Mouse (Mus musculus) embryonic fibroblast, embryonic 13.5 days (primary cell): Measurements from ENCODE around the gene Mrpl54. TPM values are rescaled to one million over a fixed set of nuclear protein-coding genes. Genes with fewer than 3 reads are reported as not detected.
"Not testable (repeated sequence)": the region's sequence is repeated elsewhere in the genome, so short reads cannot be mapped to it uniquely, and the experiment has no call there.

ENCODE experiments used
- H3K27ac ChIP-seq: 2 replicates; pipeline ENCODE4 v1.5.1; 2012; ENCODE audit warnings: low read length, control low read depth, inconsistent platforms; ENCODE audit not compliant: insufficient read depth
- H3K4me1 ChIP-seq: 2 replicates; pipeline ENCODE4 v1.6.1; 2011; ENCODE audit warnings: low read length; ENCODE audit not compliant: control insufficient read depth, insufficient read depth
- H3K4me3 ChIP-seq: 2 replicates; pipeline ENCODE4 v1.5.1; 2011; ENCODE audit warnings: mild to moderate bottlenecking, control low read depth, low read length; ENCODE audit not compliant: insufficient read depth
- CTCF ChIP-seq: IDR thresholded peaks from 2 replicates; pipeline ENCODE4 v1.5.1; 2011; ENCODE audit warnings: mild to moderate bottlenecking, control low read depth, low read length, moderate library complexity, borderline replicate concordance; ENCODE audit not compliant: insufficient read depth
- POLR2A ChIP-seq: IDR thresholded peaks from 2 replicates; pipeline ENCODE4 v1.6.1; 2011; ENCODE audit warnings: low read depth, mild to moderate bottlenecking, control low read depth, low read length, moderate library complexity
- polyA plus RNA-seq: library from polyadenylated mRNA; stranded (reverse); fragments of >200 nt; gene quantifications from 2 replicates; pipeline ENCODE4 v1.2.4, GENCODE M21; 2011; ENCODE audit warnings: low read depth; ENCODE audit not compliant: missing spikeins, insufficient read length

Gene Mrpl54
- polyA plus RNA-seq, 1 experiment, result 52.9 TPM

DNA sequence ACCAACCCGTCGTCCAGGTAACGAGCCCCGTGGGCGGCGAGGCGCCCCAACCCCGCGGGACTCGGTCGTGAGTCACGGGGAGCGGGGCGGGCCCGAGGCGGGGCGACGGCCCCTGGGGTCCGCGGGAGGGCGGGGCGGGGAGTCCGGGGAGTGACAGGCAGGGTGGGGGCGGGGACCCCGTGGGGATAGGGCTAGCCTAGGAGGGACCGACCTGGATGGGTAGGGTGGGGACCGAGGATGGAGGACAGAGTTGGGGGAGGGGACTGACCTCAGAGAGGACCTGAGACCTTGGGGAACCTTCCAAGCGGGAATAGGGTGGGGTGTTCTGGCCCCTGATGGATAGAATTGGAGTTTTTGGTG lies 33.5 kb downstream of the Mrpl54 start:
- Histone ChIP-seq H3K4me3 (peak overlapping the region; percentile 54), H3K4me1 (no peaks in the 10 kb centered on the region), H3K27ac (peak overlapping the region; percentile 53)
- TF ChIP-seq POLR2A, result no peak
- no peak for TF ChIP-seq CTCF

DNA sequence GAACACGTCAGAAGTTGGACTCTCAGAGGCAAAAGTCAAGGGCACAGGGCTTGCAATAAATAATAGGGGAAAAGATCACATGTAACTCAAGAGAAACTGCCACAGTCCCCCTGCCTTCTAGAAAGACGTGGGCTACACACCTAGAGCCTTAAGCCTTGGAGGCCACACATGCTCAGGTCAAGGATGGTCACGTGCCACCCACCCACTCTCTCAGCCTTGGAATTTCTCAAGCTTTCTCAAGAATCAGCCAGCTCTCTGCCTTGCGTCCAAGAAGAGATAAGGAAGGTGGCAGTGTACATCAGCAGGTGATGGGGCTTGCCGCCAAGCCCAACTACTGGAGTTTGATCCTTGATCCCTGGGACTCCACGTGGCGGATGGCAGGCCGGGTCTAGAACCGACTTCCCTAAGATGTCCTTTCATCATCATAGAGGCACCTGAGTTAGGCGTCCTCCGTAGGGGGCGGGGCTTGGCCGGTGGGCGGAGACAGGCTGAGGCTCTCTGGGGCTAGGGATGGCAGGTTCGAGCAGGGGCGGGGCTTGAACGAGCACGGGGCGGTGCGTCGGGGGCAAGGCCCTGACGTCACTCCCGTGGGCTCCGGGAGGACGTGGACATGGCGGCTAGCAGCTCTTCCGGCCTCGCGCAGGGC lies 34.0 kb downstream of the Mrpl54 start, which contains the start of gene Zfr2:
Gene Zfr2, plus strand, starts transcription at position 576 of the 646 bp plus-strand sequence.
- no peaks in the 10 kb centered on the region for H3K4me1 ChIP-seq
- H3K4me3 ChIP-seq, result peak within 1 kb of the TSS; percentile 54
- H3K27ac ChIP-seq, result peak within 1 kb of the TSS; percentile 53
- peak; percentile 65 for TF ChIP-seq POLR2A
- TF ChIP-seq CTCF, result no peak

DNA sequence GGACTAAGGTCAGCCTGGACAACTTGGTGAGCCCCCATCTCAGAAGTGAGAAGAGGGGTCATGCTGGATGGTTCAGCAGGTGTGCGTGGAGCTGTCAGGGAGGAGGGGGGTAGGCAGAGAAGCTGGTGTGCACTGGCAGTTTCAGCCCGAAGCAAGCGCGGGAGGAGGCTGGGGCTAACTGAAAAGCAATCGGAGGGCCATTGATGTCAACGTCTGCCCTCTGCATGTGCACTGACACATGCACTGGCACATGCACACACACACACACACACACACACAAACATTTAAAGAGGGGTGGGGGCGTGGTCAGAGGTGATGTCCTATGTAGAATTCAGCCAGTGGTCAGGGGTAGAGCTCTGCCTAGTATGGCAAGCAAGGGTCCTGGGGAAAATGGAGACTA lies 35.3 kb downstream of the Mrpl54 start:
- no peak for TF ChIP-seq CTCF
- no peak for TF ChIP-seq POLR2A
- H3K27ac ChIP-seq, result no peak overlapping the region
- H3K4me1 ChIP-seq, result no peaks in the 10 kb centered on the region
- H3K4me3 ChIP-seq, result no peak overlapping the region

DNA sequence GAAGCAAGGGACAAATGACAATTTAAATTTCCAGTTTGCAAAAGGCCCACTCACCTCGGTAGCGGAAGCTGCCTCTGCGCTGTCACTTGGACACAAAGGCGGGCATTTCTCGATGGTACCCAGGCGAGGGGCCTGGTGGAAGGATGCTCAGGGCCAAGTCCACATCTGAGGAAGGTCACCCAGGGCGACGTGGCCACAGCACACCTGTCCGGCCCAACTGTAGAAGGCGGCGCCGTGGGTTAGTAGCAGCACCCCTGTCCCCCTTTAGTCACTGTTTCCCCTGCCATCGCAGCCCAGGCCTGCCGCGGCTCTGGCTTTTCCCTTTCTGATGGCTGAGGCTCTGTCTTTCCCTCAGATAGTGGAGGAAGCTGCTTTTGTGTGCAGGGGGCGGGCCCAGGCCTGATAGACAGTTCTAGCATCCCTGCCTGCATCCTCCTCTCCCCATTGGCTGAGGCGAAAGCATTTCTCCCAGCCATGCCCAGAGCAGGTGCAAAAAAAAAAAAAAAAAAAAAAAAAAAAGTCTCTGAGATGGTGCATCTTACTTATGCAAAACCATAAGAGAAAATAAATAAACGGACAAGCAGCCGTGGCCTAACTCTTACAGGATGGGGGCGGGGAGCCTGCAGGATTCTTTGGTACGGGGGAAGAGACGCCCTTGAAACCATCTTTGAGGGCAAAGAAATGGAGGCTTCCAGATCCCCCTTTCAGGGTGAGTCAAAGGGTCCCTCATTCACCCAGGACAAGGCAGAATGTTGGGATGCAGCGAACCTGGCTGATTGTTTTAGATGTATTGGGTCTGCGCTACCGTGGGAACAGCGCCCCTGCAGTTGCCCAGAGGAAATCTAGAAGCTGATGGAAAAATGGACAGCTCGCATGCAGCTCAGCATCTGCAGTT lies 36.0 kb downstream of the Mrpl54 start, which contains the start of gene Atcay:
Gene Atcay, minus strand, starts transcription at position 396 of the 895 bp plus-strand sequence.
- H3K27ac ChIP-seq, result no peak within 1 kb of the TSS
- H3K4me3 ChIP-seq, result peak within 1 kb of the TSS; percentile 10; the same call in 1 of the 2 replicates
- TF ChIP-seq CTCF, result peak; percentile 52; the same call in 1 of the 2 replicates
- TF ChIP-seq POLR2A, result no peak
- no peaks in the 10 kb centered on the region for H3K4me1 ChIP-seq

DNA sequence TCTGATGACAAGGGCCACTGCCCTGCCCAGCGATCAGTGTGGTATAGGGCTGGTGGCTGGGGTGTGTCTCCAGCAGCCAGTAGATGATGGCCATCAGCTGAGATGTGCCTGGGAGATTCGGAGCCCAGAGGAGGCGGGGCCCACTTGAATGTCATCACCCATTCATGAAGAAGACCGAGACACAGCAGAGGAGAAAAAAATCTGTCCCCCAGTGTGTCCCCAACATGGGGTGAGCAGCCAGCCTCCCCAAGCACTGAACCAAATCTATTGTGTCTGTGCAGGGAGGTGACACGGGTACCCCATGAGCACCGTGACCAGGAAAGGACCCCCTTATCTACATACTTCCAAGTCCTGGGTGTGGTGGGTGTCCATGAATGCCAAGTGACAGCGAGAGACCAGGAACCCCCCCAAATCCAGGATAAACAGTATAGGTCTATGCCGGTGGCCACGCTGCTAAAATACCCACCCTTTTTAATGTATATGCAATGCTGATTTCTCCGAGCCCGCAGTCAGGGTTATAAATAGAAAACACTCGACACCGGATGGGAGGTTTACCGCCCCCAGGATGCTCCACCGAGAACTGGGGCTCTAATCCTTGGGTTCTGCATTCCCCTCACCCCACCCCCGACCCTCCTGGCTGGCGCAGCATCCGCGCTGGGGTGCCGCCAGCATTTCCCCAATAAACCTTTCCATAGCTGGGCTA lies 36.8 kb downstream of the Mrpl54 start:
- 0 out of 2 replicates have a peak overlapping the region, but pooled peaks have one; percentile 10 for H3K4me3 ChIP-seq

DNA sequence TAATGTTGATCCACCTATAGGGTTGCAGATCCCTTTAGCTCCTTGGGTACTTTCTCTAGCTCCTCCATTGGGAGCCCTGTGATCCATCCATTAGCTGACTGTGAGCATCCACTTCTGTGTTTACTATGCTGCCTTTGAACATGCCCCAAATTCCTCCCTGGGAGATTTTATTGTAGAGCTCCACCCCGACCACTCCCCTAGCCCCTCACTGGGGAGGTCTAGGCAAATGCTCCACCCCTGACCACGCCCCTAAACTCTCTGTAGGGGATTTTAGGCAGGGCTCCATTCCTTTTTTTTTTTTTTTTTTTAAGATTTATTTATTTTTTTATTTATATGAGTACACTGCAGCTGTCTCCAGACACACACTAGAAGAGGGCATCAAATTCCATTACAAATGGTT lies 43.0 kb downstream of the Mrpl54 start:
- not testable (repeated sequence) for H3K4me1 ChIP-seq, H3K4me3 ChIP-seq, H3K27ac ChIP-seq

More for the DNA sequence above, 36.8 kb downstream of the Mrpl54 start:
- Histone ChIP-seq H3K4me1 (no peaks in the 10 kb centered on the region), H3K27ac (no peak overlapping the region)
- no peak for TF ChIP-seq POLR2A
- TF ChIP-seq CTCF, result no peak

DNA sequence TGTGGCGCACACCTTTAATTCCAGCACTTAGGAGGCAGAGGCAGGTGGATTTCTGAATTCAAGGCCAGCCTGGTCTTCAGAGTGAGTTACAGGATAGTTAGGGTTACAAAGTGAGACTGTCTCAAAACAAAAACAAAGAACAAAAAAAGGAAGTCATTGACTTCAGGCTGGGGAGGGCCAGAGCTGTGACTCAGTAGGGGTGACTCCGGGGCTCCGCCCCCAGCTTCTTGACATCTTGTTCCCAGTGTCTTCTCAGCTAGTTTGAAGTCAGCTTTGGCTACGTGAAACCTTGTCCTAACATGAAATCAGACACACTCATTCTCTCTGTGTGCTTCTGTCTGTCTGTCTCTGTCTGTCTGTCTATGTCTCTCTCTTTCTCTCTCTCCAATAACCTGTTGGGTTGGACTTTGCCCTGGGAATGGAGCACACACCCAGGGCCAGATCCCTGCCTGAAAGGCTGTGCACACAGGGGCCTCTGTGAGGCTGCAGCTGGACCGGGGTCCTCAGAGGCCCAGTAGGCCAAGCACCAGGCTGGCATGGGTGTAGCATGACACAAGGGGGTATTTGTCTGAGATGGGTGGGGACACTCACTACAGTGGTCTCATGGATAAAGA lies 45.2 kb downstream of the Mrpl54 start:
- H3K4me1 ChIP-seq, result no peaks in the 10 kb centered on the region
- no peak overlapping the region for H3K27ac ChIP-seq
- H3K4me3 ChIP-seq, result no peak overlapping the region
- TF ChIP-seq CTCF (no peak), POLR2A (no peak)

DNA sequence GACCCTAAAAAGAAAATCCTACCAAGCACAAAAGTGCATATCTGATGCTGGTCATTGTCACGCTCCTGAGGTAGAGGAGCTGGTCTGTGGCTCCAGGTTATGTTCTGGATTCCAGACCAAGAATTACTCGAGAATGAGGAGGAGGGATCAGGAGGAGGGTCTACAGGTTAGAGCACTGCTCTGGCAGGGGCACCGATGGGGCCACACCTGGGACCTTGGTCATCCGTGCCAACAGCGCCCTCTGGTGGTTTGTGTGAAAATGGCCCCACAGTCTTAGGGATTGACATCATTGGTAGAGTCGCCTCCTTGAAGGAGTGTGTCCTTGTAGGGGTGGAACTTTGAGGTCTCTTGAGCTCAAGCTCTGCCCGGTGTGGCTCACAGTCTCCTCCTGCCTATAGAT lies 48.8 kb downstream of the Mrpl54 start:
- H3K27ac ChIP-seq, result no peak overlapping the region
- TF ChIP-seq CTCF (peak; percentile 80), POLR2A (no peak)
- no peak overlapping the region for H3K4me3 ChIP-seq
- H3K4me1 ChIP-seq, result no peaks in the 10 kb centered on the region

DNA sequence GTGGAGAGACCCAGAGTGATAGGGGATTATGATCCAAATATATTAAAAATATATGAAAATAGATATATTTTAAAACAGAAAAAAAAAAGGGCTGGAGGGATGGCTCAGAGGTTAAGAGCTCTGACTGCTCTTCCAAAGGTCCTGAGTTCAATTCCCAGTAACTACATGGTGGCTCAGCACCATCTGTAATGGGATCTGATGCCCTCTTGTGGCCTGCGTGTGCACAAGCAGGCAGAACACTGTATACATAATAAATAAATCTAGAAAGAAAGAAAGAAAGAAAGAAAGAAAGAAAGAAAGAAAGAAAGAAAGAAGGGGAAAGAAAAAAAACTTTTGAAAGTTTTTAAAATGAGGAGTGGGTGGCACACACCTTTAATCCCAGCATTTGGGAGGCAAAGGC lies 49.5 kb downstream of the Mrpl54 start:
- TF ChIP-seq CTCF, result peak; percentile 69; the same call in 1 of the 2 replicates
- not testable (repeated sequence) for H3K4me3 ChIP-seq, H3K4me1 ChIP-seq, H3K27ac ChIP-seq
